Mouse (Mus musculus) hindbrain, postnatal 0 days (tissue): ENCODE measurements around the gene Gm42674. TPM values are rescaled to one million over a fixed set of nuclear protein-coding genes. Genes with fewer than 3 reads are reported as not detected.
A peak's percentile ranks its signal among the peaks of the same experiment; 100 is the strongest.

ENCODE experiments used
- ATAC-seq: fragments of 200-750 bp; cut with Nextera tagmentation; 2 replicates; pipeline ENCODE4 v1.8.0; 2017; ENCODE audit warnings: mild to moderate bottlenecking, moderate TSS enrichment, moderate library complexity
- DNase-seq: peaks from one replicate; pipeline ENCODE4 v3.0.0-alpha.2; 2015; ENCODE audit warnings: low spot score
- H3K27ac ChIP-seq: fragments of 300-500 bp; sonication (generic); 2 replicates; pipeline ENCODE4 v1.5.1; 2014; ENCODE audit warnings: mild to moderate bottlenecking
- H3K27me3 ChIP-seq: fragments of 300-500 bp; sonication (generic); 2 replicates; pipeline ENCODE4 v1.6.1; 2014; ENCODE audit warnings: low read length, mixed read lengths; ENCODE audit not compliant: insufficient read depth
- H3K36me3 ChIP-seq: fragments of 300-500 bp; sonication (generic); 2 replicates; pipeline ENCODE4 v1.6.1; 2014; ENCODE audit warnings: low read length, mixed read lengths; ENCODE audit not compliant: insufficient read depth
- H3K4me1 ChIP-seq: fragments of 300-500 bp; sonication (generic); 2 replicates; pipeline ENCODE4 v1.6.1; 2014; ENCODE audit warnings: antibody characterized with exemption, low read length, mixed read lengths; ENCODE audit not compliant: insufficient read depth
- H3K4me2 ChIP-seq: fragments of 300-500 bp; sonication (generic); 2 replicates; pipeline ENCODE4 v1.6.1; 2014; ENCODE audit warnings: low read depth, mild to moderate bottlenecking, low read length, moderate library complexity, mixed read lengths
- H3K4me3 ChIP-seq: fragments of 300-500 bp; sonication (generic); 2 replicates; pipeline ENCODE4 v1.5.1; 2014; ENCODE audit warnings: low read length
- H3K9ac ChIP-seq: fragments of 300-500 bp; sonication (generic); replicated peaks from 2 replicates; pipeline ENCODE4 v1.6.1; 2014; ENCODE audit warnings: mild to moderate bottlenecking, low read length, moderate library complexity, mixed read lengths
- H3K9me3 ChIP-seq: fragments of 300-500 bp; sonication (generic); 2 replicates; pipeline ENCODE4 v1.6.1; 2016; ENCODE audit warnings: low read length, mixed read lengths
- CTCF ChIP-seq: IDR thresholded peaks from 2 replicates; pipeline ENCODE4 v1.5.1; 2016; ENCODE audit warnings: antibody characterized with exemption, control low read depth, low read depth
- WGBS: fragments of 180-500 bp; shearing (Covaris S2); extraction: QIAGEN DNeasy Blood & Tissue Kit; methylation state at CpG from one replicate; pipeline ENCODE4 v1.1.7; 2014; 5-methylcytosine and 5-hydroxymethylcytosine counted together
- polyA plus RNA-seq: library from polyadenylated mRNA; unstranded; fragments of >200 nt; fragmentation: Nextera tagmentation; extraction: Ambion mirVana; gene quantifications from 2 replicates; pipeline ENCODE4 v1.2.1, GENCODE M21; 2015
- total RNA-seq: library from RNA; depleted of rRNA; stranded (reverse); fragments of >200 nt; gene quantifications from 2 replicates; pipeline ENCODE4 v1.2.3, GENCODE M21; 2014; rRNA removed

Gene Gm42674
- total RNA-seq: not detected in 2 replicates
- not detected in 2 replicates for polyA plus RNA-seq

DNA sequence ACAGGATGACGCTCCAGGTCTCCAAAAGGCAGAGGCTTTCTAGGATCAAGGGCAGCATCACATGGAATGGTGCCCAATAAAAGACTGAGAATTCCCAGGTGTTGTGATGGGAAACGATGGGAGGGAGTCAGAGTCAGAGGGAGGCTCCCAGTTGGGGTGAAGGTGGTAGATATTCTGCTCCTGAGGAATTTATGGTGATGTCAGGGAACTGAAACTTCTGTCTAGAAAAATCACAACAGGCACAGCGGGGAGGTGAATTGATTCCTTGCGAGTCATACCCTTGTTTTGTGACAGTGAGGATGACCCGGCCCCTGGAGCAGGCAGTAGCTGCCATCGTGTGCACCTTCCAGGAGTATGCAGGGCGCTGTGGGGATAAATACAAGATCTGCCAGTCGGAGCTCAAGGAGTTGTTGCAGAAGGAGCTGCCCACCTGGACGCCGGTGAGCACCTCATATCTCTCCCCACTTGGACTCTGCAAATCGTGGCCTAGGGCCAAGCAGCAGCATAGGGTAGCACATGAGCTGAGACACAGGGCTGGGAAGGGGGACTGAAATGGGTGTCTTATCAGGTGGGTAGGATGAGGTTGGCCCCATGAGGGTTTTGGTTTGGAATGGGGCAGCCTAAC is at the start of gene Gm42674:
Gene Gm42674, plus strand, starts transcription at position 419 of the 625 bp plus-strand sequence.
- no peak within 1 kb of the TSS for H3K4me2 ChIP-seq
- no peak for ATAC-seq
- 82% methylated on average over 11 of the region's 11 CpGs for WGBS
- no peak within 1 kb of the TSS for H3K4me3 ChIP-seq
- no peak within 1 kb of the TSS for H3K9ac ChIP-seq
- no peaks in the 10 kb centered on the region for H3K4me1 ChIP-seq
- no peaks in the 10 kb centered on the region for H3K36me3 ChIP-seq
- no peak for TF ChIP-seq CTCF
- no peaks in the 10 kb centered on the region for H3K9me3 ChIP-seq
- no peak for DNase-seq
- no peaks in the 10 kb centered on the region for H3K27me3 ChIP-seq
- H3K27ac ChIP-seq: no peak within 1 kb of the TSS

DNA sequence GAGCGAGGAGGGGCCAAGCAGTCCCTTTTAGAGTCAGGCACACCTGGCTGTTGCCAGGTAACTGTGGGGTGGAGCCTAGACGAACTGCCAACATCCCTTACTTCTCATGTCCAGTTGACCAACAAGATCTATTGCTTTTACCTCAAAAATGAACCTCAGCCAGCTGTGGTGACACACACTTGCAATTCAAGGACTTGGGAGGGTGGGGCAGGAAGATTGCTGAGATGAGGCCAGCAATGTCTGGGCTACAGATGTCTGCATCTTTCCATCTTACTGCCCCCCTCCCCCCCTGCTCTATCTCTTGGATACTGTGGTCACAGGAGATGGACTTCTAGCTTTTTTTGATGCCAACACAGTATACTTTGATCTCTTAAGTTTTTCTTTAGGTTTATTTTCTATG is 49.5 kb upstream of the Gm42674 start:
- DNase-seq (no peak), ATAC-seq (no peak)
- 87% methylated on average over 2 of the region's 2 CpGs for WGBS

DNA sequence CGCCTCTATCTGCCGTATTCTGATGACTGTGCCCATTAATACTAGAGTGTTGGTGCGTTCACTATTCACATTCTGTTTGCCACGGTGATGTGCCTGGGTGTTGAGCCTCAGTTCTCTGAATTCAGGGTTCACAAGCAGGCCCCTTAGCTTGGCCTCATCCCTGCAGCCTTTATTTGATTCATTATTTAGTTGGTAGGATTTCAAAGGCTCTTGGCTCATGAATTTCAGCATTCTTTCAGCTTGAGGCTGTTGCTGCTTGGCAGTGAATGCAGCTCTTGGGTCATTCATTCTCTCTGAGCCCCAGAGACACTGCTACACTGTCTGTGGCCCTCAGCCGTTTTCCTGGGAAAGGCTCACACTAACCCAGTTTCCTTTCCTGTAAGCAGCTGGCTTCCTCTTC is 45.8 kb upstream of the Gm42674 start:
- no peak overlapping the region for H3K4me2 ChIP-seq
- no peak for TF ChIP-seq CTCF
- 28% methylated on average over 5 of the region's 5 CpGs for WGBS
- H3K27me3 ChIP-seq: no peaks in the 10 kb centered on the region
- ATAC-seq (peak; percentile 93), DNase-seq (peak; percentile 77)
- H3K27ac ChIP-seq: peak overlapping the region; percentile 62
- no peak overlapping the region for H3K4me3 ChIP-seq
- H3K9ac ChIP-seq: no peak overlapping the region
- H3K9me3 ChIP-seq: no peaks in the 10 kb centered on the region
- no peaks in the 10 kb centered on the region for H3K36me3 ChIP-seq
- no peaks in the 10 kb centered on the region for H3K4me1 ChIP-seq

More for the DNA sequence above, 49.5 kb upstream of the Gm42674 start:
- Histone ChIP-seq H3K27me3 (no peaks in the 10 kb centered on the region), H3K36me3 (no peaks in the 10 kb centered on the region), H3K27ac (no peak overlapping the region), H3K9me3 (no peaks in the 10 kb centered on the region), H3K9ac (no peak overlapping the region), H3K4me1 (no peaks in the 10 kb centered on the region), H3K4me2 (no peak overlapping the region), H3K4me3 (no peak overlapping the region)
- no peak for TF ChIP-seq CTCF

DNA sequence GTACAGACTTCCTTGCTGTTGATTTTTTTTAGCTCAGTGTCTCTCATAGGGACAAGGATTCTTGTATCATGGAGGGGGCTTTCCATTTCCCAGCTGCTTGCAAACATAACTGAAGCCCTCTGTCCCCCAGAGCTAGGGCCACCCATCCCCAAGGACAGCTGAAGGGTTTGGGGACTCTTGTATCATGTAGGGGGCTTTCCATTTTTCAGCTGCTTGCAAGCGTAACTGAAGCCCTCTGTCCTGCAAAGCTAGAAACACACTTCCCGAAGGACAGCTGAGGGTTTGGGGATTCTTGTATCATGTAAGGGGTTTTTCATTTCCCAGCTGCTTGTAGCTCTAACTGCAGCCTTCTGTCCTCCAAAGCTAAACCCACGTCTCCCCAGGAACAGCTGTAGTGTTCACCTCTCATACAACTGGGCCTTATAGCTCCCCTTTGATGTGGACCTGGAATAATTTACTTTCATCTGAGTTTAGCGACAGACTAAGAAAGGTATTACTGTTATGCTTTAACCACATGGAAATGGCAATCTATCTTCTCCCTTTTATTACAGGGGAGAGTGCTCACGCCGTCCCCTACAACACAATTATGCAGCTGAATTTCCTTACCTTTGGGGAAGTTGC is 41.6 kb upstream of the Gm42674 start, which contains the start of gene S100a3:
Gene S100a3, plus strand, starts transcription at position 571 of the 621 bp plus-strand sequence.
- Histone ChIP-seq H3K4me3 (no peak within 1 kb of the TSS), H3K36me3 (no peaks in the 10 kb centered on the region), H3K27ac (peak within 1 kb of the TSS; percentile 32), H3K27me3 (no peaks in the 10 kb centered on the region), H3K9me3 (no peaks in the 10 kb centered on the region), H3K9ac (no peak within 1 kb of the TSS), H3K4me1 (no peaks in the 10 kb centered on the region), H3K4me2 (no peak within 1 kb of the TSS)
- TF ChIP-seq CTCF: no peak
- peak; percentile 30 for DNase-seq
- 79% methylated on average over 6 of the region's 6 CpGs for WGBS
- ATAC-seq: peak; percentile 36; the same call in 1 of the 2 replicates

DNA sequence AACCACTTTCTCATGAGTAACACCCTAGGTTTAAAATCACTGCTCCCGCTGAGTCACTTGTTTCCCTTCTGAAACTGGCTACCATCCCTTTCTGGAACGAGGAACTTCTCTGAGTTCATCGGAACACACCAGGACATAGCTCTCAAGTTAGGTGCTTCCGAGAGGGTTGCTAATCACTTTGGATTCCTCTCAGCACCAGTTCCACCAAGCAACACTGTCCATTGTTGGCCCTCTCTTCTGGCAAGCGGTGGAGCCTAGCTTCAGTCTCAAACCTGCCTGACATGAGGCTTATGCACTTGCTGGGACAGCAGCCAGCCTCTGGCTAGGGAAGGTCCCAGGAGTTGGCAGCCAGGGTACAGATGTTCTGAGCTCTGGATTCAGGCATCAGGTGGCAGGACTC is 27.0 kb upstream of the Gm42674 start:
- Histone ChIP-seq H3K9ac (no peak overlapping the region), H3K27ac (no peak overlapping the region), H3K27me3 (no peaks in the 10 kb centered on the region), H3K4me1 (no peaks in the 10 kb centered on the region), H3K4me2 (no peak overlapping the region), H3K36me3 (no peaks in the 10 kb centered on the region), H3K4me3 (no peak overlapping the region), H3K9me3 (no peaks in the 10 kb centered on the region)
- WGBS: 71% methylated on average over 5 of the region's 5 CpGs
- DNase-seq (no peak), ATAC-seq (no peak)
- no peak for TF ChIP-seq CTCF

DNA sequence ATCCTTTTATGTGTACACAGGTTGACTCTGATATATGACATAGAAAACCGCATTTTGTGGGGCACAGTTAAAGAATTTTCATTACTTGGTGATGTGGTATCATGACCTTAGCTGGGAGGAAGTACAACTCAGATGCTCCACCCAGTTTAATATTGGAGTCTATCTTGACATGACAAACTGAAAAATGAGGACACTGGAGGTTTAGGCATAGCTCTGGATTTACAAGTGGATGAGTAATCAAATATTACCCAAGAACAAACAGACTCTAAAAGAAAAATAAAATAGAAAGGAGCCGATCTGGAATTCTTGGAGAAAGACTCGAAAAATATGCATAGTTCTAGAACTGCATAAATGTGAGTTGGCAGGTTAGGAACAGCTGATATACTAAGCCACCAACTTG is 26.4 kb upstream of the Gm42674 start:
- Histone ChIP-seq H3K36me3 (no peaks in the 10 kb centered on the region), H3K9ac (no peak overlapping the region), H3K4me2 (no peak overlapping the region), H3K9me3 (no peaks in the 10 kb centered on the region), H3K4me1 (no peaks in the 10 kb centered on the region), H3K27me3 (no peaks in the 10 kb centered on the region), H3K27ac (no peak overlapping the region), H3K4me3 (no peak overlapping the region)
- no peak for TF ChIP-seq CTCF
- no peak for ATAC-seq
- no peak for DNase-seq
- 83% methylated on average over 3 of the region's 3 CpGs for WGBS
